Mouse (Mus musculus) neural tube, embryonic 10.5 days (tissue): ENCODE data around the gene Slc6a9.

Source experiments
- DNase-seq: peaks from one replicate; pipeline ENCODE4 v3.0.0-alpha.2; 2017; ENCODE audit warnings: low spot score; ENCODE audit errors: extremely low spot score

Gene Slc6a9

DNA sequence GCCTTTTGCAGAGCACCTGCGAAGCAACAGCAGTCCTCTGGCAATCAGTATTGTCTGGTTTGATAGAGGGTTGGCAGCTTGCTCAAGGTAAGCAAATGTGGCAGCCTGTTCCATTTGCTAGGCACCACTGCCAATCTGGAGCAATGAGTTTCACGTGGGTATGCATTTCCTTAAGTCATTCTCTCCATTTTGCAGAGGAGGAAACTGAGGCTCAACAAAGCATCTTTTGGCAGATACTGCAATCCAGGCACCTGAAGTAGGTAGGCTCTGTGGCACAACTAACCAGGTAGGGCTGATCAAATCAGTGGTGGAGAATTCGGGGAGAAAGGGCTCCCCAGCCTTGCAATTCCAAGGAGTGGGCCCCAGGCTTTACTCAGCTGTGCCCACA, at the start of gene Slc6a9:
Slc6a9 (plus strand) TSS at position 50 of the 388 bp plus-strand sequence.
- no peak for DNase-seq

DNA sequence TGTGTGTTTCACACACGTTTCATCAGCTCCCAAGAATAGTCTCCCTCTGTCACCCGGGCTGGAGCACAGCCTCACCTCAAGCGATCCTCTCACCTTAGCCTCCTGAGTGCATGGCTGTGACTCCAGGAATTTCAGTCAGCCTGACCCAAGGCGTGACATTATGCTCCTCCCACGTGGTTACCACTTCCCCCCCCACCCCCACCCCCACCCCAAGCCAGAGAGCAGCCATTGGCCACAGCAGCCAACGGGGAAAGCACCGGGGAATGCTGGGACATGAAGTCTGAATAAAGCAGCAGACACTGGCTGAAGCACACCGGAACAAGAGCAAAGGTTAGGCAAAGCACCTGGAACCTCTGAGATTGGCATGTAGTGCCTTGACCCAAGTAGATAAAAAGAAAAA, 47.3 kb upstream of the Slc6a9 start:
- peak; percentile 43 for DNase-seq

DNA sequence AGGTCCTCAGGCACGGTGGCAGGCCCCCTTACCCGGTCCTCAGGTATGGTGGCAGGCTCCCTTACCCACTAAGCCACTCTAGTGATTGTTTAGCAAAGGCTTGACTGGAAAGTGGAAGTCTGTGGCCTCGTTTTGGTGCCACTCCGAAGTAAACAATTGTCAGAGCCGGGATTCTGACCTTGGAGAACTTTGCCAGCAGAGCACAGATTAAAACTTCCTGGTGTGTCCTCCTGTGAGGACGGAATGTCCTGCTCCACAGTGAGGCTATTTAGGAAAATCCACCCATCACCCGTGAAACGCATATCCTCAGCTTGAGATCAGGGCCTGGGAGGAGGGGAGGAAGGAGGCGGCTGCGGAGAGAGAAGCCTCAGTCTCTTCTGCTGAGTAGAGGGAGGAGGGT, 46.0 kb upstream of the Slc6a9 start:
- DNase-seq, result no peak

DNA sequence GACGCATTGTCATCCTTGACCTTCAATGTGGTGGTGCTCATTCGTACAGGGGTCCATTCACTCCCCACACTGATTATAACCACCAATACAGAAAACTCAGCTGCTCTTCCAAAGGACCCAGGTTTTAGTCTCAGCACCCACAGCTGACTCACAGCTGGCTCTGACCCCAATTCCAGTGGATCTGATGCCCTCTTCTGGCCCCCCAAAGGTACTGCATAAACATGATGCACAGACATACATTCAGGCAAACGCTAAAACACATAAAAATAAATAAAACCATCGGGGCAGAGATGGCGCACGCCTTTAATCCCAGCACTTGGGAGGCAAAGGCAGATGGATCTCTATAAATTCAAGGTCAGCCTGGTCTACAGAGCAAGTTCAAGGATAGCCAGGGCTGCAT, 34.4 kb upstream of the Slc6a9 start:
- DNase-seq, result no peak

DNA sequence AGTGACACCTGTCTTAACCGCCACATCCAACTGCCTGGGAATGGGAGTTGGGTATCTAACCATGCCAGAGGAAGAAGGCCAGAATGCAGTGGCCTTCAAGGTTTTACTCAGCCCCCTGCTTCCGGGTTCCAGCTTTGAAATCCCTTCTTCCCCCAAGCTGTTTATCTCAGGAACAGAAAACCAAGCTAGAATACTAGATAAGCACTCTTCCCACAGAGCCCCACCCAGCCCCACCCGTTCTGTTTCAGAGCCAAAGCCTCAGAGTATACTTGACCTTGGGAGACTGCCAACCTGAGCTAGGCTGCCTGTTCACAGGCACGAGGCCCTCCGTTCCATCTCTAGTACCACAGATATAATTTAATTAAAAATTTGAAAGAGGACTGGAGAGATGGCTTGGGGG, 27.3 kb upstream of the Slc6a9 start:
- no peak for DNase-seq

DNA sequence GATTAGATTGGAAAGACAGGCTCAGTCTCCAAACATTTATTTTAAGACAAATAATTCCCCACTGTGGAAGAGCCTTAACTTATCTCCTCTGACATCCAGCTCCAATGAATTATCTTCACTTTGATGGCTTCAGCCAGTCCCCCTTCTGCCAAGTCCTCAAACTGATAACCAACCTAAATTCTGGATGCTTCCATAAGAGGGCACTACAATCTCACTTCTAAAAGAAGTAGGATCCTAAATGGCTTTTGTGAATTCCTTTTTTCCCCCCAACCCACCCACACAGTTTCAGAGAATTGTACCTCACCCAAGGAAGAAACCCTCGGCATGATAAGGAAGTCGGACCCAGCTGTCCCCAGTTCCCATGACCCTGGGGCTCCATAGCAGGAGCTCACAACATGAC, 23.4 kb upstream of the Slc6a9 start:
- DNase-seq, result no peak

DNA sequence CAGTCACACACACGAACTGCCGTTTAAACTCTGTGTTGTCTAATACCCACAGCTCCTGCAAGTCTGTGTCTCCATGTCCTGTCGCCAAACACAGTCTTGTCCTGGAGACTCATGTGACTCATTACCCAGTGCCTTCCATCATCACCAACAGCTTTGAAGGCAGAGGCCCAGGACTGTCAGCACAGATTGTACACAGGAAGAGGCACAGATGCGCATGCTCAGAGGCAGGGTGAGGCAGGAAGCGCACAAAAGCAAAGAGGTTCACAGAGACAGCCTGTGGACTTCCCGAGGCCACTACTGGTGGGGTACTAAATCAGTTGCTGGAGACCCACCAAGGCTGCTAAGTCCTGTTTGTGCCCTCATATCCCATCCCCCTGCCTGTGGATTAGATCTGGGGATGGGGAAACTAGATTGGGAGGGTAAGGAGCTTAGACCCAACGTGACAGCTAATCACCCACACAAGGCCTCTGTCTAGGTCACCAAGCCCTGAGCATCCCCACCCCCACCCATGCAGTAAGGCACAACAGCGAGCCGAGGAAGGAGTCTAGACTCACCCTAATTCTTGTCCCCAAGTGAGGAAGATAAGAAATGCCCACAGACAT, 20.6 kb upstream of the Slc6a9 start:
- DNase-seq, result no peak

DNA sequence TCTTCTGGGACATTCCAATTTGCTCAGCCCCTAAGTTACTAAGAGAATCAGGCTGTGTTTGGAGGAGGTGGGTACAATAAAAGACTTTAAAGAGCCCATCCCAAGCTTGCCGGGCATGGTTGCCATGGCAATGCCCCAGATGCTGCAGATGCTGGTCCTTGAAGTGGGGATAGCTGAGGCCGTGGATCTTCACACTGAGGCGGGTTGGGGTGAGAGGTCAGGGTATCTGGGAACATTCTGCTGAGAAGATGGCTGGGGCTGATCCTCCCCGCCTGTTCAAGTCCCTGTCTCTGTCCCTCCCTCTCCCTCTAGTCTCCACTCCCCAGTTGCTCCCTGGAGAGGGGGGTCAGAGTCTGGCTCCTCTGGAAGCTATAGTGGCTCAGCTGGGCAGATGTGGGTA, 20.0 kb upstream of the Slc6a9 start:
- DNase-seq, result no peak

DNA sequence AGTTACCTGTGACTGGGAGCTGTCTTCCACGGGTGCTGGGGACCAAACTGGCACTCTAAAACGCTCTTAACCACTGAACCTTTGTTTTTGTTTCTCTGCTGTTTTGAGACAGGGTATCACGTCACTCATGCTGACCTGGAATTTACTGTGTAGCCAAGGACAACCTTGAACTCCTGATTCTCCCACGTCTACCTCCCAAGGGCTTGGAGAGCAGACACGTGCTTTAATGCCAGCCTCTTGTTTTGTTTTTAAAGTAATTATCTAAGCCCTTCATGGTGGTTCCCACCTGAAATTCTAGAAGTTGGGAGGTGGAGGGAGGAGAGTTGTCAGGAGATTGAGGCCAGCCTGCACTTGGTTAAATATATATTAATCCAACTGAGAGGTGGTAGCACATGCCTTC, 17.5 kb upstream of the Slc6a9 start:
- DNase-seq, result no peak

DNA sequence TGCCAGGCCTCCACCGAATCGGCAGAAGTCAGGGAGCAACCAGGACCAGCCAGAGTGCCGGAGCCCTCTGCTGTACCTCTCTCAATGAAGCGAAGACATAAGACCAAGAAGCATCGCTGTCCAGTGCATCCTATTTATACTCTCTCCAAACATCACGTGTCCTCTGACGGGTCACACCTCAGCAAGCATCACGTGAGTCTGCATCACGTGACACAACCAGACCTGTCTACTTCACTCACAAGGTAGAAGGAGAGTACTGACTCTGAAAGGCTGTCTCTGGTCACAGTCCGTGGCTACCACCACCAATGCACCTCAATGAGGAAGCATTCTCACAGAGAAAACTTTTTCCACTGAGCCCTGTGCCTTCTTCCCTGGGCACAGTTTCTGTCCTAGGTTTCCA, 16.3 kb upstream of the Slc6a9 start:
- DNase-seq, result no peak

DNA sequence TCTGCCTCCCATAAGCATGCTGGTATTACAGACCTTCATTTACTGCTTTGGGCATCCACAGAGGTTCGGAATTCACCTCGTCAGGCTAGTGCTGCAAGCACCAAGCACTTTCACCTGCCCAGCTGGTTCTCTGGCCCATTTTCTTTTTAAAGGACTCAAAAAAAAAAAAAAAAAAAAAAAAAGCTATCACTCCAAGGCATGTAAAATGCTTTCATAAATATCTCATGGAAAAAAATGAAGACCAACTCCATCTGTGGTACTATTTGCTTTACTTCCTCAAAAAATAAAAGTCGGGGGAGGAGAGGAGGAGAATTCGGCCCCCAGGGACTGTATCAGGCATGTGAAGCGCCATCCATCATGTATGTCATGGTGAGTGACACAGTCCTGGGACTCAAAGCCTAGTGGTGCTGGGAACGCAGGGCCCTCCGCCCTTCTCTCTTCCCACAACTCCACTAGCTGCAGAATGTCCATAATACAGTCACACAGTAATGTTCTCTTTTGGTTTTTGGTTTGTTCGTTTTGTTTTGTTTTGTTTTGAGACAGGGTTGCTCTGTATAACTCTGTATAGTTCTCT, 5.6 kb upstream of the Slc6a9 start:
- DNase-seq, result no peak

DNA sequence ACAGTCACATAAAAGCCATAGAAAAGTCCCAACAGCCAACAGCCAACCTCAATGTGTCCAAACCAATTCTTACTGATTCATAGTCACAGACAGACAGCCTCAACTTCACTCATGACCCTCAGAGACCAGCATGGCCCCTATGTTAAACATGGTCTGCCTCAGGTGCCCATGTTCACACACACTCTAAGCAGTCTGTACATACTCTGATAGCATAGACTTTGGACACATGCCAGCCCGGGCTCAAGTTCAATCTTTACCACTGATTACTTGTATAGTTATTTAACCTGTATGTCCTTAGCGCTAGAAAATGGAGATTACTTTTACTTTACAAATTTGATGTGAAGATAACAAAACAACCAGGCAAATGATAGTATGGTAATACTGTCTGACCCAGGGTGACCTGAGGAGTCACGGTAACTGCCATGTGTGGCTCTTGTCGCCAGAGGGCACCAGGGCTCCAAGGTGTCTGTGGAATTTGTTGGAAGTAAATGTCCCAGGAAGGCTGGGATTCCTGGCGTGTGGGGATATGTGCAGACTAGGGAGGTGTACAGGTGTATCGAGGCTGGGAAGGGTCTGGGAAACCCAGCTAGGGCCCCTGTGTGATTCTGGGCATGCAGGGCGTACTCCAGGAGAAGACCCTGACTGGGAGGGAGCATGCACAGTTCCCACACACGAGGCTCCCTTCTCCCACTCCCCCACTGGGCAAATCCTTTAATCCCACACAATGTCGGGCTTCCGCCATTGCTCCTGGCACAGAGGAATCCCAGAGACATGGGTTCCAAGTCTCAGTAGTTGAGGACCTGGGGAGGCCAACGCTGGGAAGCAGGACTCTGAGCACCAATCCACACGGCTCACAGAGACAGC, 4.8 kb upstream of the Slc6a9 start:
- DNase-seq, result peak; percentile 71

DNA sequence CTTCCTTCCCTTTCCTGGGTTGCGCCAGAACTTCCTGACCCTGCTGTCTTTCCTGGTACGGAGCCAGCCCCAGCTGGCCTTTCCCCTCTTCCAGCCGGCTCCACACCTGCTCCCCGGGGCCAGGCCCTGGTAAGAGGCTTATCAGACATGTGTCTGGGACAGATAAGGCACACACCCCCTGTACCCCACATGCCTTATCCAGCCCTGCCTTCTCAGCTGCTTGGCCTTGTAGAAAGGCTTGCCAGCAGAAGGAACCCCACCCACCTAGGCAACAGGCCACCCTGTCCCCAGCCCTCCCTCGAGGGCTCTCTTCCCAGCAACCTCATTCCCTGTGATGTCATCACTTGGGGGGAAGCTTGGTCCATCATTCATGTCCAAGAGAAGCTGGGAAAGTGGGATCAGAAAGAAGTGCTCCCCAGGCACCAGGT, 4.2 kb upstream of the Slc6a9 start:
- no peak for DNase-seq

DNA sequence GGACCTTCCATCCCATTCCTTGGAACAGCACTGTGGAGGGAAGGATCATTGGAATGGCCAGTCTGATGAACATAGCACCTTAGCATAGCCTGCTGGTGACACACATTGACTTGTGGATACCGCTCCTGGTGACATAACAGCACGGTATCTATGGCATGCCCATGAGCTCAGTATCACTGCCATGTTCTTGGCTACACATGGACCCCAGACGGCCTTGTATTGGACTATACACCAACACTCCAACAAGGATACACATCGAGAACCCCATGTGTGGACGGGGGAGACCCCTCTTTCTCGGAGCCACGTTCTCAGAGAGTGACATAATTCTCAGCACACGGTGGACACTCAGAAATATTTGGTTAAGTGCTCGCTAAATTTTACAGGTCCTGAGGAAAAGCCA, 3.5 kb upstream of the Slc6a9 start:
- no peak for DNase-seq

DNA sequence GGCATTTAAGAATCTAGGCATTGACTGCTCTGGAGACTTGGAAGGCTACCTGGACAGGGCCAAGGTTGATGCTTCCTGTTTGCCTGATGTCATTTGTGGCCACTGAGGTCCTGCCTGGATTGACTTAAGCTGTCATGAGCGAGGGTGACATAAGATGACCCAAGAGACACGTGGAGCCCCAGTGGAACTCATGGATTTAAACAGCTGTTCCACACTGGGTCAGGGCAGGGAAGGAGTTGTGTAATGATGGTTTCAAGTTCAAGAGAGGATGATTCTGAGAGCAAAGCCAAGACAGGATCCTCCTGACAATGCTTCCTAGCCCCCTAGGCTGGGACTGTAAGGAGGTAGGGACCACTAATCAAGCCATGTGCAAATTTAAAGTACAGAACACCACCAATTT, 2.8 kb upstream of the Slc6a9 start:
- no peak for DNase-seq

DNA sequence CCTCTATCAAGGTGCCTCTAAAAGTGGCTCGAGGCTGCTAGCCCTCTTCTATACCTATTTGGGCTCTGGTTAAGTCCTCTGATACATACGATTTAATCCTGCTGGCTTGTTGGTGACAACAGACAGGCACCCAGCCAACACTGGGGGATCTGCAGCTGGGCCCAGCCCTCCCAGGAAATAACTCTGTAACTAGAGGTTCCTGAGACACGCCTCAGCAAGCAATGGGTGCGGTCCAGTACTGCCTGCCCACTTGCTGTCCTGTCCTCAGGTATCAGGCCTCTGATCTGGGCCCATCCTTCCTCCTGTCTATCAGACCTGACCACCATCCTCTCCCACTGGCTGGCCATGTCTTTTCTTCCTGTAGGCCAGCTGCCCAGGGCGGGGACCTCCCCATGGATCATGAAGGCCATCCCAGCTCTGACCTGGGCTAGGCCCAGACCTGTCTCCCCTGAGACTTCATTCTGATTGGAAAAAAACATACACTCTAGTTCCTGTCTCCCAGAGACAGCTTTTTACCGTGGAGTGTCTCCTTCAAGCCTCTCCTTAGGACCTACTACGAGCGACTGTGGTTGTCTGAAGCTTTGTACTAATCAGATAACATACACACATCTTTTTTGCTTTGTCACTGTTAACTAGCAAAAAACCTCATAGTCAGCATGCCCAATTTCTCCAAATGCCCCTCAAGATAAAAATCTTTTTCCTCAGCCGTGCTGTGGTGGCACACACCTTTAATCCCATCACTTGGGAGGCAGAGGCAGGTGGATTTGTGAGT, 2.2 kb upstream of the Slc6a9 start:
- DNase-seq, result no peak

DNA sequence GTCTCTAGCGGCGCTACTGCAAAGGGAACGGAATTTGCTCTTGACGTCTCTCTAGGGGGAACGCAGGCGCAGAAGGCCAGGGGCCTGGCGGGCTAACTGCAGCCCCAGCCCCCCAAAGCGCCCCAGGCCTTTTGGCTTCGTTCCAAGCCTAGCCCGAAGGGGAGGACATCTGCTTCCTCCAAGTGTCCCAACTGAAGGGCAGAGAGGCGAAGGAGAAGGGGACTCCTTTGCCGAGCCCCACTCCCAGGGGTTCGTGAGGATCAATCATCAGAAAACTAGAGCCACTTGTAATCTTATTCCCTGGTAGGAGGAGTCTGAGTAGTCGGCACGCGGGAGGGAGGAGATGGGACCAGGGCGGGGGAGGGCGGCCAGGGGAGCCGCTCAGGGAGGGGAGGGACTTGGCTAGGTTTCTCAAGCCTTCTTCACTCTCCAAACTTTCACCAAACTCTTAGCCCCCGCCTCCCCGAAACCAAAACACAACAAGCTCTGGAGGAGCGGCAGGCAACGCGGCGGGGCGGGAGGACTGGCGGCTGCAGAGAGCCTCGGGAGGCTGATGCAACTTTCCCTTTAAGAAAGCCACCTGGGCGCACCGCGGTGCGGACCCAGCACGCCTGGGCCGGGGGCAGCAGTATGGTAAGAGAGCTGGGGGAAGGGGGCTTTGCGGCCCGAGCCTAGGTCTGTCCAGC, 682 bp downstream of the Slc6a9 start:
- DNase-seq, result peak; percentile 79

DNA sequence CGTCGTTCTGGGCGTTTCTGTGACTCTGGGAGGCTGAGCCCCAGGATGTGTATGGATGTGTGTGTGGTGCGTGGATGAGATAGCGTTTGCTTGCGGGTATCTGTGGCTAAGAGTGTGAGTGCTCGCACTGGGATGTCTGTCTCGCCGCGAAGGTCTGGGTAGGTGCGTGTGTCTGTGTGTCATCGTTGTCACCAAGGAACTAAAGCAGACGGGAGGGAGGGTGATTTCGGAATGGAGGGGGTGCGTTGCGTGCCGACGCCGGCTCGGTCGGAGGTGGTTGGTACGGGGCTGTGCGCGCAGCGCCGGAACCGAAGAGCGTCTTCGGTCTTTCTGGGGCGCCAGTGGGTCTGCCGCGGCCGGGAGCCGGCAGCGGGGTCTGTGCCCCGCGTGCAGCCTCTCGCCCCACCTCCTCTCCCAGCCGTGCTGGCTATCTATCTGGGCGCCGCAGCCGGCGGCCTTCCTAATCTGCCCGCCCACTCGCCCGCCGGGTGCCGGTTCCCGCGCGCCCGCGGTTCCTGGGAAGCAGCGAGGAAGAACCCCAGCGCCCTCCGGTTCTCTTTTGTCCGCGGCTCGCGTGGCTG, 1.3 kb downstream of the Slc6a9 start:
- no peak for DNase-seq

DNA sequence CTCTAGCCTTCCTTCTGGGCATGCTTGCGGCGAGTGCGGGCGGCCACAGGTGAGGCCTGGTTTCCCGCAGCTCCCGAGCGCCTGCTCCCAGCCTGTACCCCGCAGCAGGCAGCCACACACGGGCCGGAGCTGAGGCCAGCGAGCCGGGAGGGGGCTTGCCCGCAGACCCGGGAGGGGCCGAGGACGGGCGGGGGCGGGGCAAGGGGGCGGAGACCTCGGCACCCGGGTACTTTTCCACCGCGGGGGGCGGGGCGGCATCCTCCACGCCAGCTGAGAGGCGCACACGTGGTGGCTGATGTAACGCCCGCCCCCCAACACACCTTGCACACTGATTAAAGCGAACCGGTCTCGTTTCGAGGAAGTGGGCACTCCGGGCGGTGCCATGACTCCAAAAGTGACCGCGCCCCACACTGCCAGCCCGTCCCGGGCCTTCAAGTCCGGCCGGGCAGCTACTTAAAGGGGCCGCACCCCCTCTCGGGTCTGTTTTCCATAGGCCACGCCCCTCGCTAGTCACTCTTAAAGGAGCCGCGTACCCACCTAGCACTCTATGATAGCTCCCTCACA, 2.0 kb downstream of the Slc6a9 start:
- peak; percentile 93 for DNase-seq

DNA sequence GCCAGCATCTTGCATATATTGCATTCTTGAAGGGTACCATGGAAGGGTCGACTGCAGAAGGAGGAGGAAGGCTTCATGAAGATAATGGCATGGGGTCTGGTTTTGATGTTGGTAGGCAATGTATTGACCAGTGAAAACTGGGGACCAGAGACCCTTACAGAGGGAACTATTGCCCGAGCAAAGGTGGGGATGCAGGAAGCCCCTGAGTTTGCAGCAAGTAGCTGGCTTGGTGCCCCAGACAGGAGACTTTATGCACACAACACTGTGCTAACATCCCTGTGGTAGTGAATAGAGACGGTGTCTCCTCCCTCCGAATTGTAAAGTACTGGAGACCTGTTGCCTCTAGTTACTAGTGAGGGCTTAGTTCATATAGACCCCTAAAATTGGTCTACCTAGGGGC, 3.0 kb downstream of the Slc6a9 start:
- DNase-seq, result no peak

DNA sequence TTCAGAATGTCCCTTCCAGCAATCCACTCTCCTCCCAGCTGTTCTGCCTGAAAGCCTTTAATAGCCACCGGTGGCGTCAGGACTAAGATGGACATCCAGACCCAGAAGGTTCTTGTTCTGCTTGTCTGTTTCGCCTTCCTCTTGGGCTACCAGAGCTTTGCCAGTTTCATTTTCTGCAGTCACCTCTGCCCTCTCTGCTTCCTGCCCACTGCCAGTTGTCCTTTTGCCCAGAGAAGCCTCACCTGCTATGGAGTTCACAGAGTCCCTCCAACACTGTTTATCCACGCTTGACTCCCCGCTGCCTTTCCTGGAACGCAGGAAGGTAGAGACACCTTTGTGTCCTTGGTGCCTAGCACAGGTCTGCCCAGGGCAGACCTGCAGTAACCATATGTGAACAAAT, 5.1 kb downstream of the Slc6a9 start:
- DNase-seq, result no peak
